Mouse (Mus musculus) neural tube, embryonic 11.5 days (tissue): ENCODE results near the gene Rnf227. TPM values are rescaled to one million over a fixed set of nuclear protein-coding genes. Genes with fewer than 3 reads are reported as not detected.

Experiments used
- polyA plus RNA-seq: library from polyadenylated mRNA; unstranded; fragments of >200 nt; fragmentation: Nextera tagmentation; extraction: Ambion mirVana; gene quantifications from 2 replicates; pipeline ENCODE4 v1.2.1, GENCODE M21; 2014

Gene Rnf227
- polyA plus RNA-seq, 1 experiment from 2014 or later = 28.8 TPM

Other genes with a start within 250 kb of the Rnf227 start
- gene Per1, start 245.2 kb upstream of the Rnf227 start, polyA plus RNA-seq = 10.7 and 10.9 TPM in 2 replicates
- gene Hes7, start 220.1 kb upstream of the Rnf227 start, polyA plus RNA-seq = 0.33 TPM in 1 of 2 replicates, not detected in the other
- gene 9130213A22Rik, start 217.9 kb upstream of the Rnf227 start, polyA plus RNA-seq = 0.24 TPM in 1 of 2 replicates, not detected in the other
- 0.08 and 0.66 TPM in 2 replicates for gene Aloxe3, start 214.6 kb upstream of the Rnf227 start, polyA plus RNA-seq
- not detected in 2 replicates for gene Alox12b, start 183.5 kb upstream of the Rnf227 start, polyA plus RNA-seq
- 0.30 TPM in 1 of 2 replicates, not detected in the other for gene Alox8, start 142.6 kb upstream of the Rnf227 start, polyA plus RNA-seq
- 0.07 TPM in 1 of 2 replicates, not detected in the other for gene Gucy2e, start 103.4 kb upstream of the Rnf227 start, polyA plus RNA-seq
- gene Cntrob, start 16.7 kb upstream of the Rnf227 start, polyA plus RNA-seq = 23.5 TPM in 2 replicates
- gene Trappc1, start 16.5 kb upstream of the Rnf227 start, polyA plus RNA-seq = 195 and 215 TPM in 2 replicates
- 3.1 and 3.6 TPM in 2 replicates for gene Kcnab3, start 14.2 kb upstream of the Rnf227 start, polyA plus RNA-seq
- gene Chd3, start 28.9 kb downstream of the Rnf227 start, polyA plus RNA-seq = 57.3 and 60.1 TPM in 2 replicates
- gene Naa38, start 55.0 kb downstream of the Rnf227 start, polyA plus RNA-seq = 125 and 129 TPM in 2 replicates
- gene Cyb5d1, start 55.2 kb downstream of the Rnf227 start, polyA plus RNA-seq = 44.7 and 48.4 TPM in 2 replicates
- gene Tmem88, start 57.8 kb downstream of the Rnf227 start, polyA plus RNA-seq = 13.1 and 17.2 TPM in 2 replicates
- gene Kdm6b, start 73.2 kb downstream of the Rnf227 start, polyA plus RNA-seq = 37.9 and 42.0 TPM in 2 replicates
- 0.92 and 1.2 TPM in 2 replicates for gene Dnah2, start 208.6 kb downstream of the Rnf227 start, polyA plus RNA-seq
- 9.6 and 9.7 TPM in 2 replicates for gene Efnb3, start 219.7 kb downstream of the Rnf227 start, polyA plus RNA-seq
- gene Wrap53, start 239.8 kb downstream of the Rnf227 start, polyA plus RNA-seq = 34.5 and 34.6 TPM in 2 replicates
- 169 and 175 TPM in 2 replicates for gene Trp53, start 239.9 kb downstream of the Rnf227 start, polyA plus RNA-seq